Mouse (Mus musculus): ENCODE measurements around the gene Psmb11. TPM values are rescaled to one million over a fixed set of nuclear protein-coding genes. Genes with fewer than 3 reads are reported as not detected.

Gene Psmb11
- polyA plus RNA-seq, 1 experiment from 2014 or later = not detected

- DNase-seq (no peak), ATAC-seq (ENCODE audit: insufficient read depth) (no peak)
- Histone ChIP-seq H3K9me3 (ENCODE audit: low read depth, low read length) (no peaks in the 10 kb centered on the region), H3K4me2 (no peak overlapping the region), H3K4me1 (ENCODE audit: insufficient read depth) (no peaks in the 10 kb centered on the region), H3K36me3 (ENCODE audit: insufficient read depth) (peaks cover 47% of the 10 kb centered on the region), H3K9ac (no peak overlapping the region), H3K27me3 (ENCODE audit: insufficient read depth, low read length) (no peaks in the 10 kb centered on the region), H3K4me3 (ENCODE audit: low read depth, low read length) (no peak overlapping the region), H3K27ac (ENCODE audit: low read depth) (no peak overlapping the region)
- no peak for TF ChIP-seq CTCF (IDR thresholded peaks at IDR 0.05; ENCODE audit: low read depth)
- WGBS = 75% methylated on average over 11 of the region's 11 CpGs
Measured at GRCm38 (mm10) chr14:54630583-54631239, 9.5 kb downstream of the Psmb11 start.

GRCm38 (mm10) chr14:54631240-54631599 lies 10.0 kb downstream of the Psmb11 start:
- H3K36me3 ChIP-seq (ENCODE audit: insufficient read depth) = peaks cover 51% of the 10 kb centered on the region
- no peak for TF ChIP-seq CTCF (IDR thresholded peaks at IDR 0.05; ENCODE audit: low read depth)
- H3K9ac ChIP-seq = no peak overlapping the region
- H3K4me1 ChIP-seq (ENCODE audit: insufficient read depth) = no peaks in the 10 kb centered on the region
- H3K9me3 ChIP-seq (ENCODE audit: low read depth, low read length) = no peaks in the 10 kb centered on the region
- no peak for DNase-seq
- no peak overlapping the region for H3K4me3 ChIP-seq (ENCODE audit: low read depth, low read length)
- H3K4me2 ChIP-seq = no peak overlapping the region
- WGBS = 62% methylated on average over 4 of the region's 4 CpGs
- ATAC-seq (ENCODE audit: insufficient read depth) = no peak
- H3K27me3 ChIP-seq (ENCODE audit: insufficient read depth, low read length) = no peaks in the 10 kb centered on the region
- no peak overlapping the region for H3K27ac ChIP-seq (ENCODE audit: low read depth)

- 86% methylated on average over 25 of the region's 37 CpGs for WGBS
- Histone ChIP-seq H3K4me3 (ENCODE audit: low read depth, low read length) (no peak overlapping the region), H3K9me3 (ENCODE audit: low read depth, low read length) (no peaks in the 10 kb centered on the region), H3K9ac (no peak overlapping the region), H3K36me3 (ENCODE audit: insufficient read depth) (peaks cover 61% of the 10 kb centered on the region), H3K27ac (ENCODE audit: low read depth) (no peak overlapping the region), H3K4me1 (ENCODE audit: insufficient read depth) (no peaks in the 10 kb centered on the region), H3K4me2 (no peak overlapping the region), H3K27me3 (ENCODE audit: insufficient read depth, low read length) (no peaks in the 10 kb centered on the region)
- DNase-seq (no peak), ATAC-seq (ENCODE audit: insufficient read depth) (no peak)
- TF ChIP-seq CTCF (IDR thresholded peaks at IDR 0.05; ENCODE audit: low read depth) = no peak
Measured at GRCm38 (mm10) chr14:54632252-54632651, 11.0 kb downstream of the Psmb11 start.

GRCm38 (mm10) chr14:54634182-54634581 lies 12.9 kb downstream of the Psmb11 start:
- WGBS = 86% methylated on average over 4 of the region's 4 CpGs
- Histone ChIP-seq H3K4me3 (ENCODE audit: low read depth, low read length) (no peak overlapping the region), H3K4me2 (no peak overlapping the region), H3K9ac (no peak overlapping the region), H3K9me3 (ENCODE audit: low read depth, low read length) (no peaks in the 10 kb centered on the region), H3K4me1 (ENCODE audit: insufficient read depth) (no peaks in the 10 kb centered on the region), H3K36me3 (ENCODE audit: insufficient read depth) (peaks cover 79% of the 10 kb centered on the region), H3K27ac (ENCODE audit: low read depth) (no peak overlapping the region), H3K27me3 (ENCODE audit: insufficient read depth, low read length) (no peaks in the 10 kb centered on the region)
- ATAC-seq (ENCODE audit: insufficient read depth) = no peak
- peak; percentile 14; the same call in 1 of the 2 replicates for TF ChIP-seq CTCF (IDR thresholded peaks at IDR 0.05; ENCODE audit: low read depth)
- no peak for DNase-seq

- no peaks in the 10 kb centered on the region for H3K9me3 ChIP-seq (ENCODE audit: low read depth, low read length)
- H3K4me3 ChIP-seq (ENCODE audit: low read depth, low read length) = no peak overlapping the region
- ATAC-seq (ENCODE audit: insufficient read depth) (no peak), DNase-seq (peak; percentile 59)
- no peaks in the 10 kb centered on the region for H3K27me3 ChIP-seq (ENCODE audit: insufficient read depth, low read length)
- 57% methylated on average over 8 of the region's 8 CpGs for WGBS
- H3K4me1 ChIP-seq (ENCODE audit: insufficient read depth) = peaks cover 5% of the 10 kb centered on the region
- H3K9ac ChIP-seq = no peak overlapping the region
- H3K36me3 ChIP-seq (ENCODE audit: insufficient read depth) = peaks cover 64% of the 10 kb centered on the region
- peak; percentile 91 for TF ChIP-seq CTCF (IDR thresholded peaks at IDR 0.05; ENCODE audit: low read depth)
- H3K27ac ChIP-seq (ENCODE audit: low read depth) = no peak overlapping the region
- no peak overlapping the region for H3K4me2 ChIP-seq
Measured at GRCm38 (mm10) chr14:54636954-54637353, 15.7 kb downstream of the Psmb11 start.

- no peak overlapping the region for H3K4me2 ChIP-seq
- H3K9me3 ChIP-seq (ENCODE audit: low read depth, low read length) = no peaks in the 10 kb centered on the region
- peaks cover 5% of the 10 kb centered on the region for H3K4me1 ChIP-seq (ENCODE audit: insufficient read depth)
- H3K9ac ChIP-seq = no peak overlapping the region; the same call in 1 of the 2 replicates
- no peak for ATAC-seq (ENCODE audit: insufficient read depth)
- no peak overlapping the region for H3K27ac ChIP-seq (ENCODE audit: low read depth)
- TF ChIP-seq CTCF (IDR thresholded peaks at IDR 0.05; ENCODE audit: low read depth) = no peak; the same call in 1 of the 2 replicates
- H3K4me3 ChIP-seq (ENCODE audit: low read depth, low read length) = no peak overlapping the region
- WGBS = 53% methylated on average over 5 of the region's 5 CpGs
- no peaks in the 10 kb centered on the region for H3K27me3 ChIP-seq (ENCODE audit: insufficient read depth, low read length)
- H3K36me3 ChIP-seq (ENCODE audit: insufficient read depth) = peaks cover 64% of the 10 kb centered on the region
- no peak for DNase-seq
Measured at GRCm38 (mm10) chr14:54638210-54638609, 17.0 kb downstream of the Psmb11 start.

- Histone ChIP-seq H3K36me3 (ENCODE audit: insufficient read depth) (peaks cover 67% of the 10 kb centered on the region), H3K4me3 (ENCODE audit: low read depth, low read length) (peak overlapping the region; percentile 73; the same call in 1 of the 2 replicates), H3K4me1 (ENCODE audit: insufficient read depth) (peaks cover 5% of the 10 kb centered on the region), H3K27ac (ENCODE audit: low read depth) (no peak overlapping the region), H3K9me3 (ENCODE audit: low read depth, low read length) (no peaks in the 10 kb centered on the region), H3K9ac (peak overlapping the region; percentile 44), H3K27me3 (ENCODE audit: insufficient read depth, low read length) (no peaks in the 10 kb centered on the region), H3K4me2 (peak overlapping the region; percentile 100)
- WGBS = 21% methylated on average over 4 of the region's 4 CpGs
- no peak for TF ChIP-seq CTCF (IDR thresholded peaks at IDR 0.05; ENCODE audit: low read depth)
- no peak for DNase-seq
- no peak for ATAC-seq (ENCODE audit: insufficient read depth)
Measured at GRCm38 (mm10) chr14:54640121-54640520, 18.9 kb downstream of the Psmb11 start.
